Mouse (Mus musculus): Measurements from ENCODE around the gene Col4a4.

Gene Col4a4

DNA sequence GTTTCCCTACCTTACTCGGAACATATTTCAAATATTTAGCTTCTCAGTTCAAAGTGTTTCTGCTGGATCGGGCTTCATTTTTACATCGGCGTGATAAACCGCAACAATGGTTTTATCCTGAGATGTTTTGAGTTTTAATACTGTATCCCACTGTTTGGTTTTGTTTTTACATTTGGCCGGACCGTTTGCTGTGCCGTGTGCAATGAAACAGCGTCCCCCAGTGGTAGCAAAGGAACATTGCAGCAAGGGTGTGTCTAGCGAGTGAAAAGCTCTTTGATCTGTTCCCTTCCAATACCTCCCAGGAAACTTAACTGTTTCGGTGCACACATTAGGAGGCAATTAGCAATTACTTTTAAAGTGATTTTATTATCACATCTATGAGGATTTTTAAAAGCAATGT, 110.4 kb downstream of the Col4a4 start:
- DNase-seq (ENCODE audit: low spot score in 2 of 2) = no peak

DNA sequence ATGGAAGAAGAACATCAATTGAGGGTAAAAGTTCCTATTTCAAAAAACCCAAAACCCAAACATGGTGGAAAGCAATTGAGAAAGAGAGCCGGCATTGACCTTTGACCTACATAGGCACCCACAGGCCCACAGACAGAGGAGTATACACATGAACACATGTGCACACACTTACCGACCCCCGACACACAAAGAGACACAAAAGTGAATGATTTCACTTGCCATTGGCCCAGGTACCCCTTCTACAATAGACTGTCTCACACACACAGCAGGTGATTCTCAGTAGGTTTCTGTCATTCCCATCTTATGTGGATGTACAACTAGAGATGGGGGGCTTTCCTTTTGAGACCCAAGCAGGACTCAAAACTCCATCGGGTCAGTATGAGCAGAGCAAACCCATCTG, 110.8 kb downstream of the Col4a4 start:
- no peak for DNase-seq (ENCODE audit: low spot score in 2 of 2)

DNA sequence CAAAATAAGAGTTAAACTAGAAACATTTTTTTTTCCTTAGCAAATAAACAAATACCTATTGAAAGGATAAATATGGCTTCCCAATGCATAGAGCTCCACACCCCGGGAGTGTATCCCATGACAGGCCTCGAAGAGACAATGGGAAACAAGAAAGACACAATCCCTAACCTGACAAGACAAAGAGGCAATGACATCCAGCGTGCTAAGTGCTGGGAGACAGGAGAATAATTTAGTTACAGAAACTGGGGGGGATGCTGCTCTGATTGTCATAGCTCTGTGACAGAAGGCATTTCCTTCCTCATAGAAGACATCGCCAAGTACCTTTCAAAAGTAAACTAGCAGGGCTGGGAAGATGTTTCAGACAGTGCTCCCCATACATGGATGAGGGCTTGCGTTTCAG, 111.4 kb downstream of the Col4a4 start:
- DNase-seq (ENCODE audit: low spot score in 2 of 2) = no peak

DNA sequence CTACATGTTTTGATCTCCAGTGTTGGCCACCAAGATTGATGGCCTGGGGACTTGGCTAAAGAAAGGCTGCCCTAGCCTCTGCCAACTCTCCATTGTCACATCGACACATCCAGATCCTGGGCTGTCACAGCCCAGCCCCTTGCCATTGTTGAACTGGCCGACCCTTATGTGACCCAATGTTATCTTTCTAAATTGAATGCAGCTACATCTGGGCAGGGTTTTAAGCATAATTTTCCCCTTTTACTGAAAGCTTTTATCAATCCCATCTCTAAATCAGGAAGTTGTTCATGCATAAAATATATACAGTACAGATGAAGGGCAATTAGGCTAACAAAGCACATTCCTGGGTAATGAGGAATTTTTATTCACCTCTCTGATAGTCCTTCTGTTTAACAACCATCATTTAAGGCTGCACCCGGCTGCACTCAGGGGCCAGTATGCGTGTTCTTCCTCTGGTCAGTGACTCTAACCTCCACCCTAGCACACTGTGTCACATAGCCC, 112.1 kb downstream of the Col4a4 start:
- DNase-seq (ENCODE audit: low spot score in 2 of 2) = no peak

DNA sequence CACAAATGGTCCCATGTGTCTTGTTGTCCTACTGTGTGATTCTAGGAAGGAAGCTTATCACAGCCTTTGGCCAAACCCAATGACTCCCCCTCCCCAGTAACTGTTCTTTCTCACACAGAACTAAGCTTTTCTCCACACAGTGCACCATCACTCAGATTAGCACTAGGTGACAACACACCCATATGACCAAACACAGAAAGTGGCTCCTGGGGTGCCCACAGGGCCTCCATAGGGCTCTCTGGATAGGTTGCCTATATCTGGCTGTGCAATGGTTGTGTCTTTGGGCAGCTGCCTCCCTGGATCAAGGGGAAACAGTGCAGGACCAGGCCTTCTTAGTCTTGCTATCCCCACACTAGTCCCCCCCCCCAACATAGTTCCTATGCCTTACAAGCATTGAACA, 113.2 kb downstream of the Col4a4 start:
- no peak for DNase-seq (ENCODE audit: low spot score in 2 of 2)

DNA sequence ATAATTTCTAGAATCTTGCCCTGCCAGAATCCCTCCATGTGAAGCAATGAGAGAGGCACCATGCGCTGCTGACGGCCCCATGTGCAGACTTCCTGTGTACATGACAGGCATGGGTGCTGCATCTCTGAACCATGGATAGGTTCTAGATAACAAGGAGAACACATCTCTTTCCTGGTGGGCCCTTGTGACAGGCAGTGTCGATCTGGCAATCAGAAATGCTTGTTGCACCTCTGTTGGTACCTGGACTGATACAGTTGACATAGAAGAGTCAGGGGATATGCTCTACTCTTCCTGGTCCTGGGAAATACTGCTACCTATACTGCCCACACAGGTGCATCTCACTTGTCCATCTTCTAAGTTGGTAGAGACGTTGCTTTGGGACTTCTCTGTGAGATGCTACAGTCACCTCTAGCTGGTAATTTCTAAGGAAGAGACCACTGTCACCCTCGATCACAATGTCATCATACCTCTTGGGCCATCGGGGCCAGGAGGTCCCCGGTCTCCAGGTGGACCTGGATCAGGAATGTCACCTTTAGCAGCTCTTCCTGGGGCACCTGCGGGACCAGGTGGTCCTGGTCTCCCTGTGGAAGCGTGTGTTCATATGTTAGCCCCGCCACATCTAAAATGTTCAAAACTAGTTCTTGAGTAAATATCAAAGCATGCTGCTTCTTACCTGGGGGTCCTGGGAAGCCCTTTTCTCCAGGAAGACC, 116.0 kb downstream of the Col4a4 start:
- no peak for DNase-seq (ENCODE audit: low spot score in 2 of 2)

DNA sequence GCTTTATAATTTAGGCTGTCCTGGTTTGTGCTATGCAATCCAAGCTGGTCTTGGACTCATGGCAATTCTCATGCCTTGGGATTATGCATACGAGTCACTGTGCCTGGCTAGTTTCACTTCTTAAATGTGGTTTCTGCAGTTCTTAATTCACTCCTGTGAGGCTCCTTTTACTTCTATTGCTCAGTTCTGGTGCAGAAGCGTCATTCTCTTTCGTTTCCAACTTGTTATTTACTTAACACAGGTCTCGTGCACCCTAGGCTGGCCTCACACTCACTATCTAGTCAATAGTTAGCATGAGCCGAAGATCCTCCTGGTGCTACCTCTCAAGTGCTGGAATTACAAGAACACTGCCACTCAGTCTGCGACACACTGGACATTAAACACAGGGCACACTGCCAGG, 117.8 kb downstream of the Col4a4 start:
- DNase-seq (ENCODE audit: low spot score in 2 of 2) = no peak

DNA sequence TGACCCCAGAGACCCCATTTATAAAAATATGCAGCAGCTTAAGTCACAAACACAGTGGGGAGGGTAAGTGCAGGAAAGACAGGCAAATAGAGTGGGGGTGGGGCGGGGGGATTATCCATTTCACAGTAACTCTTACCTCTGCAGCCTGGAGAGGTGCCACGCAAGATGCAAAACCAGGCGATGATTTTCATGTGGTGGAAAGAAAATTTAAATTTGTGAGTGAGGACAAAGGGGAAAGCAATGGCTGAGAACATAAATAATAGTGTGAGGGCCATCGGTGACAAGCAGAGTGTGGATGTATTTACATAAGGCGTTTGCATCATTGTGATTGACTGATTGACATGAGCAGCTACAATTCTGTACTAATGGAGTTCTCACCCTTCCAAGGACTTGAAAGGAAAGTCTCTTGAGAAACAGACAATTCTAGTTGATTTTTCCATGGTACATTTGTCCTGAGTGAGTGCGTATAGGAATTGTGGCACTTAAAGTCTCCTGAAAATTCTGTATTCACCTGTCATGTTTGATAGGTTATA, 121.3 kb downstream of the Col4a4 start:
- no peak for DNase-seq (ENCODE audit: low spot score in 2 of 2)

DNA sequence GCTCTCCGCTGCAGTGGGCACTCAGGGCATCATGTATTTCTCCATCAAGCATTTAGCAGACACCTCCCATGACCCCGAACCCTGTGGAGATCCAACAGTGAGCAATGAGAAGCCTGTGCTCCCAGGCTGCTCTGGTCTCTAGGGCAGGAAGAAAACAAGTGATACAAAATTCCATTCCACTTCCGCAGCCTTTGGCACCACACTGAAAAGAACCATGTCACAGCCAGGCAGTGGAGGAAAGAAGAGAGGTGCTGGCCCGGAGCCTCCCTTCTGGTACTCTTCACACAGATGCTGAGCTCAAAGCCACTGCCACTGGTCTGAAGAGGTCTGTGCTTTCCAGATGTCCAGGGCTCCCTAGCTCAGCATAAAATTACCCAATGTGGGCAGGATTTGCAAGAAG, 125.6 kb downstream of the Col4a4 start:
- no peak for DNase-seq (ENCODE audit: low spot score in 2 of 2)

DNA sequence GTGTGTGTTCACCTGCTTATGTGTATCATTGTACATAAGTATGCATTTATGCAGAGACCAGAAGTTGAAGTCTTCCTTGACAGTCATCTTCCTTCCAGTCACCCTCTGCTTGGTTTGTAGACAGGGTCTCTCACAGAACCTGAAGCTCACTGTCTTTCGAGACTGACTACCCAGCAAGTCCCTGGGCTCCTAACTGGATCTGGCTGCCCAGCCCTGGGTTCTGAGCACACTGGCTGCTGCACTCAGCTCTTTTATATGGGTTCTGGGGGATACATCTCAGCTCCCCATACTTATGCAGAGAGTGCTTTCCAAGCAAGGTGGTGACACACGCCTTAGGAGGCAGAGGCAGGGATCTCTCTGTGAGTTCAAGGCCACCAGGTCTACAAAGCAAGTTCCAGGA, 126.7 kb downstream of the Col4a4 start:
- DNase-seq (ENCODE audit: low spot score in 2 of 2) = no peak

DNA sequence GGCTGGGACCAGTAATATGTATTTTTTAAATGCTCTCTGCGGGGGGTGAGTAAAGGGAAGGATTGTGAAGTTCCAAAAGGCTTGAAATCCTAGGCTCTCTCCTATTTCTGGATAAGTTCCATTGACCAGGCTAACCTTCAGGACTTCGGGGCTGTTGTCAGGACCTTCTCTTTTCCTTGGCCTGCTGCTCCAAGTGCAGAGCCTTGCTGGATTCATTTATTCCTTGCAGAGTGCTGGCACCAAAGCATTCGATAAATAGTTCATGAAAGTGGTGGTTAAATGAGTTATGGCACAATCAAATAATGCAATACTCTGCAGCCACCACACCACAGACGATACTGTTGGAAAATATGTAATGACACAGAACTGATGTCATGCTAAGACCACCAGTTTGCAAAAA, 127.3 kb downstream of the Col4a4 start:
- DNase-seq (ENCODE audit: low spot score in 2 of 2) = no peak

DNA sequence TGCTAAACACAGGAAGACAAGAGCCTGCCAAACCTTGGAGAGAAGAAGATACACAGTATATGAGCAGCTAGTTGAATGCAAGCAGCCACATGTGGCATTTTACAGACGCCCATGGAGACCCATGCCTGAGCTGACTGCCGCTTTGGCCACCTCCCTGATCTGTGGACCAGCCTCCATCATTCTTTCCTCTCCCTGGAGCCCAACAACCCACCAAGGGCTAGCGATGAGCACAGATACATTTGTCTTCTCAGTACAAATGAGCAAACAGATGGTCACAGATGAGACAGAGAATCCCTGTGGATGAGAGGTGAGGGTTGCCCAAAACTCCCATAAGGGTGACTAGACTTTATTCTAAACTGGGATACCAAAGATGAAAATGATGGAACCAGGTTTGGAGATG, 132.6 kb downstream of the Col4a4 start:
- DNase-seq (ENCODE audit: low spot score in 2 of 2) = no peak

DNA sequence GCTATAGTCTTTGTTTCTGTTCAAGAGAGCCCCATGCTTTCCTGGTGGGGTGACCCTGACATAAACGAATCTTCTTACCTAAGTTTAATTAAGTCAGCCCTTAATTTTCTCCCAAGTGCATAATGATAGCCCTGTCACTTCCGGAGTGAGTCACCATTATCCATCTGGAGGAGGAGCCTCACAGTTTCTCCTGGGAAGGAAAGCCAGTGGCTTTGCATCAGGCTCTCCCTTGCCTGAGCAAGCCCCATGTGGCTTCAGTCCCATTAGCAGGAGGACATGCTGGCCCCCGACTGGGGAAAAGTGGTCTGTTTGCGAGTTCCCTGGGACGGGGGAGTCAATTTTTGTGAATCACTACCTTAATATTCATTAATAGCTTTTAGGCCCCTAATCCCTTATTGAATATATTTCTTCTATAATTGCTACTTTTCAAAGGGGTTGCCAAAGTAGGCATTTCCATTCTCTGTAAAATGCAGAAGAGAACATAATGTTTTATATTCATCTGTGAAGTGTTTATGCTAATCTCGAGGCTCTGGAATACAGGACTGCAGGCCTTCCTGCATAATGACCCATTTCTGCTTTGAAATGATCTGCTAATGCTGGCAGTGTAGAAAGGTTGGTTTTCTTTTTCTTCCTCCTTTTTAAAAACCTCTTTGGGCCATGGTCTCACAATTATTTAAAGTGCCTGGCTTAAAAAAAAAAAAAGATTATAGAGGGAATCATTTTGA, 134.6 kb downstream of the Col4a4 start:
- DNase-seq (ENCODE audit: low spot score in 2 of 2) = no peak

DNA sequence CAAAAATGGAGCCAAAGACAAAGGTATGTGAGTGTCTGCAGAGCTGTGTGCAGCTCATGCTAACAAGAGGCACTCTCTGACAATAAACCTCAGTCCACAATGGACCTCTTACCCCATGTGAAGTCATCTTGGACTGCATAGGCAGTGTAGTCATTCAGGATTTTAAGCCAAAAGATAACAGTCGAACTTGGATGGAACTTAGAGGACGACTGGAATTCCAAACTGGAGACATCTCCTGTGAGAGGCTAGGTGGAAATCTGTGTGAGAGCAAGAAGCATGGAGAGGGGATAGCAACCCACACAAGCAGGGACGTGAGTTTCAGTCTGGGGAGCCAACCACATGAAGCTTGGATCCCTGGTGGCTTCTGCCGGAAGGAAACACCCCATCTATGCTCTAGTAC, 136.8 kb downstream of the Col4a4 start:
- no peak for DNase-seq (ENCODE audit: low spot score in 2 of 2)

DNA sequence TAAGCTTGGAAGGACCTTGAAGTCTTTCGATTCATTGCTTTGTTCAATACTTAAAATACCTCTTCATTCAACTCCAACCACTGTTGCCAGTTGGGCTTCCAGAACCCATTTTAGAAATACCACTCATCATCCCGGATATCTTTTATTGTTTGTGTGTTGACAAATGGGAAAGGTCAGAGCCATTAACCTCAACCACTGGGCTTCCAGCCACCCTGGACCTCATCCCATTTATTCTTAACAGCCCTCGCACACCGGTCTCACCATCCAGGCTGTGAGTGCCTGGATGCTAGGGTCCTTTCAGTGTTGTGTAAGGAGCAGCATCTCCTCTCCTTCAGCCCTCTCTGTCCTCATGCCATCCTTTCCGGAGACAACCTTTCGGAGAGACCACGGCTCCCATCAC, 140.6 kb downstream of the Col4a4 start:
- no peak for DNase-seq (ENCODE audit: low spot score in 2 of 2)

DNA sequence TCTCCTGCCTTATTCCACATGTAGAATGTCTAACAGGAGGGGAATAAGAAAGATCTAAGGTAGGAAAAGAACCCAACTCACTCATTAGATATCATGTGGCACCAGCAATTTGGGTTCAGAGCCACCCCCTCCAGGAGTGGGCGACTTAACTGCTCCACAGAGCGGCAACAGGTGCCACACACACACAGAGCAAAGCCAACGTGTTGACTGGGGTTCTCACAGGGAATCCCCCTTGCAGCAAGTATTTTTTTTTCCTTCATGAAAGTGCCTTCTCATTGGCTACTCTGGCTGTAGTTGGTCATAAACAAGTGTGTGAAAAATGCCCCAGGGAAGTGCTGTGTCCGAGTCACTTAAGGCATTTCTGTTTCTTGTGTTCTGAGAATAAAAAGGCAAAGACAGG, 143.1 kb downstream of the Col4a4 start:
- no peak for DNase-seq (ENCODE audit: low spot score in 2 of 2)

DNA sequence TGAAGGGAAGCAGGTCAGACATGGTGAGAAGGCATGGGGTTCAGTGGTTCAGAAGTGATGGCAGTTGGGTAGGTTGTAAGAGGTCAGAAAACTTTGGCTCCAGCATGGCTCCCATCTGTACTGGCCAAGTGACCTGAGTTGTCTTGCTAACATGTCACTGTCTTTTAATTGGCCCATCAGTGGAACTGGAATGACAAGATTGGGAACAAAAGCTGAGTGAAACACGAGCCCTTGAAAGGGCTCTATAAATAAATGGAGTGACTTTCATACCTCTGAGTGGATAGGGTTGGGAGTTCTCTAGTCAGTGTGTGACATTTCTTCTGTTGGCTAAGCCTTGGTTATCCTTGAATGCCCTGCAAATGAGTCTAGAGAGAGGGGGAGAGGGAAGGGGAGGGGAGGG, 146.5 kb downstream of the Col4a4 start:
- DNase-seq (ENCODE audit: low spot score in 2 of 2) = no peak

DNA sequence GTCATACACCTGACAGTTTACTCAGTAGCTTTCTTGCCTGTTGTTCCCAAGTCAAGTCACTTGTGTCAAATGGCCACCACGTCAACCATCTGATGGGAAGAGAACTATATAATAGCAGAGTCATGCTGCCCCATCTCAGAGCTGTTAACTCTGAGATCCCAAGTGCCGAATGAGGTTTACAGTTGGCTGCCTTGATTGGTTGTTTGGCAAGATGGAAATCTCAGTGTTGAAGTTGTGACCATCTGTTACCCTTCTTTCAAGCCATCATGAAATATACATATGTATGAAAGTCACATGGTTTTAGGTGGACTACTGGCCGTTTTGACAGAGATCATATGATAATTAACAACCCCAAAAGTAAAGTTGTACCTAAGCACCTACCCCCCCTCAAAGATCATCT, 149.4 kb downstream of the Col4a4 start:
- DNase-seq (ENCODE audit: low spot score in 2 of 2) = no peak

DNA sequence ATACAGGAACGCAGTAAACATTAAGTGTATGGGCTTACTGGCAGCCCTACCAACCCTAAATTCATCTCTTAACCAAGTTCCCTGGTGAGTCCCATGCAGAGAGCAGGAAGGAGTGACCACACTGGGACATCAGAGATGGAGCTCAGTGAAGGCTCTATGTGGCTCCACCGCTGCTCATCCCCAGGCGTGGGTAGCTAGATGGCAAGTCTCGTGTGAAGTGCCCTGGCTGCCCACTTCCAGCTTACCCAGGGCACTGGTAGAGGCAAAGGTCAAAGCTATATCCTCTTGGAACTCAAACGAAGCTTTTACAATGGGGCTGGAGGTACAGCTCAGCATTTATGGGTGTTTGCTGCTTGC, 153.0 kb downstream of the Col4a4 start:
- no peak for DNase-seq (ENCODE audit: low spot score in 2 of 2)

DNA sequence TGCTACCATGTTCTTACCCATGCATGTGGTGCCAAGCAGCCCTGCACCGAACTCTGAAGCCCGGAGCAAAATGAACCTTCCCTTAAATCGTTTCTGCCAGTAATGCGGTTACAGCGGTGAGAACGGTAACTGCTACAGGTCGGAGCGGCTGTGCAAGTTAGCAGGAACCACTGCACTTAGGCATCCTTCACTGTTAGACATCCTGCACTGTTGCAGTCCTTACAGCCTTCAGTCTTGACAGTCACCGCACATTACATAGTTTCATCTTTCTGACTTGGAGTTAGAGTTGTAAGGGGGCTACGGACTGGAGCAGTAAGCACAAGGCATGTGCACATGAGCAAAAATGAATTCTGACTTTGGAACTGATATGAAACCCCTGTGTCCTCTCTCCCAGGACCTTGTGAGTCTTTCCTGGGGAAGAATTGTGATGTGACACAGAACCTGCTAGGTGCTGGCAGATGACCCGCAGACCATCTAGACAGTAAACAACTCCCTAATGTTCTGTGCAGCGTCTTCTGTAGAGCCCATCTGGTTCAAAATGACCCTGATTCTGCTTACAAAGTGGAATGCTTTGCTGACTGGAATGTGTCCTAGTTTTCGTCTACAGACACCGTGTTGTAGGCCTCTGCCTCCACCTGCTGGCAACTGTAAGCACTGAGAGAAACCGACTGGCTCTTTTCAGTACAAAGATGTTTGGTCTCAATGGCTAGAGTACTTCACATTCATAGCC, 153.6 kb downstream of the Col4a4 start:
- no peak for DNase-seq (ENCODE audit: low spot score in 2 of 2)

DNA sequence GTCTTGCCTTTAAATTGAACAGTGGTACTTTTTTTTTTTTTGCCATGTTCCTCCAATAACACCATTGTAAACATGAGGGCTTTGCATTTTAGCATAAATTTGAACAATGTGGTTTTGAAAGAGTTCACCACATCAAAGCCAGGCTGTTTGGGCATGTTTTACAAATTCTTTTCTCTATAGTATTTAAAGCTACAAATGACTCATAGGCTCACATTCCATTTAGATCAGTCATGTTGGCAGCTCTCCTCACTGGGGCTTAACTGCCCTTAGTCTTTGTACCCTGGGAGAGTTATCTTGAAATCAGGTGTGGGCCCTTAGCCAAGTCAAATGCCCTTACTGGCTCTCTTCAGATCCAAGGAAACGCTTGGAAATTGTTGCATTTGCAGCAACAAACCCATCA, 157.6 kb downstream of the Col4a4 start:
- DNase-seq (ENCODE audit: low spot score in 2 of 2) = no peak

DNA sequence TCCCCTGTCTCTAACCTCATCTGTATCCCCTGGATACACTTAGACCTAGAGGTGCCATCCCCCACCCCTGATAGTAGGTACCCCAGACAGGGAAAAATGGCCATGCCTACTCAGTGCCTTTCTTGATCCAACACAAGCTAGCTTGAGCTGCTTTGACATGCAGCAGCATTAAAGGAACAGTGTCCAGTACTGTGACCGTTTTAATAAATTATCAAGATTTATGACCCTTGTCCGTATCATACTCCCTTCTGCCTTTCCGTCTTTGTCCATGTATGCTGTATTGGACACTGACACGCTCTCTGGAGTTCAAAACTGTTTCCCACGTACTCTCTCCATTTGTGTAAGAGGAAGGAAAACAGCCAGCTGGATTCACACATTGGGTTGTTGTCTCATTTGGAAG, 158.9 kb downstream of the Col4a4 start:
- DNase-seq (ENCODE audit: low spot score in 2 of 2) = no peak

DNA sequence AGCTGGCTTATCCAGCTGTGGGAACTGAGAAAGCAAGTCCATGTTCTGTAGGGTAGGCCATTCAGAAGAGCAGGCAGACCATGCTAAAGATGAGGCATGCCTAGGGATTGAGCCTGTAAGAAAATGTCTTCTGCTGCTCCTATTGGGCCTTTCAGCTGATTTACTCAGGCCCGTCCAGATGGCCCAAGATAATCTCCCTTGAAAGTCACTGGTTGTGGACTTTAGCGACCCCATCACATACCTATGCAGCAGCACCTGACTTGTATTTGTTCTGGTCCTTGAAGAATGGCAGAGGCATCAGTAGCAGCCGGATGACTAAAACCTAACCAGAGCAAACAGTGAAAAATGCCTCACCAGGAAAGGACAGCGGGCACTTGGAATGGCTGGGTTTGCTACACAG, 171.0 kb downstream of the Col4a4 start:
- DNase-seq (ENCODE audit: low spot score in 2 of 2) = no peak
